Mouse (Mus musculus): ENCODE measurements around the gene Rnf217. TPM values are rescaled to one million over a fixed set of nuclear protein-coding genes. Genes with fewer than 3 reads are reported as not detected.

The Rnf217 gene
- polyA plus RNA-seq, 1 experiment: 4.6 TPM

DNA sequence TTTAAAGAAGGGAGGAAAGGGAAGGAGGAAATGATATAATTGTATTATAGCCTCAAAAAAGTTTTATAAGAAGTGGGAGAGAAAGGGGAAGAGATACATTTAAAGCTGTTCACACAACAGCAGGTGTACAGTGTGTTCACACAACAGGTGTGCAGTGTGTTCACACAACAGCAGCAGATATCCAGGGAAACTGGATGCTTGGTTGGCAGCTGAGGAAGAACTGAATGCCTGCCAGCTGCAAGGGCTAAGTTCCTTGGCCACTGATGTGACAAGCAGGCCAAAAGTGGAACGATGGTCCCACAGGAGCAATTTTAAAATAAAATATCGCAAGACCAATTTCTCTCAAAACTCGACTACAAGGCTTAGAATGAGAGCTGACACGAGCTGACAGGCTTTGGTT lies 35.7 kb downstream of the Rnf217 start:
- Histone ChIP-seq H3K4me1 (ENCODE audit: control insufficient read depth, insufficient read depth, low read length) (no peaks in the 10 kb centered on the region), H3K27ac (ENCODE audit: insufficient read depth, low read length) (no peak overlapping the region), H3K4me3 (ENCODE audit: insufficient read depth, low read length) (no peak overlapping the region)
- TF ChIP-seq CTCF (IDR thresholded peaks at IDR 0.05; ENCODE audit: extremely low read depth, insufficient read depth, low read length) (no peak), POLR2A (IDR thresholded peaks at IDR 0.05; ENCODE audit: extremely low read depth, insufficient read depth, low read length) (no peak)

DNA sequence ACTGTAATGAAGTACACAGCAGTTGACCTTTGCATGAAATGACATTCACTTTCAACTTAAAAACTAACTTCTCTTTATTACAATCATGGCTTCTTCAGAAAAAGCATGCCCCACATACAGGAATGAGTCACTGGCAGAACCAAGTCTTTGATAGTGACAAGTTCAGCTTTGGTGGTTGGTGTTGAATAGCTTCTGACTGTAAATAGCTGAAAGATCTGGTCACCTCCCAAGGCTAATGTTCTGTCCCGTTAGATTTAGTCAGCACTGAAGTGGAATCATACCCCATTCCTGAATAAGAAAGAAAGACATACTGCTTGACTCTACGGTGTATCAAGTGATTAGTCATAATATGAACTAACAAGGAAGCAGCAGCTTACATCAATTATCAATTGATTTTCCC lies 51.7 kb downstream of the Rnf217 start:
- TF ChIP-seq POLR2A (IDR thresholded peaks at IDR 0.05; ENCODE audit: extremely low read depth, insufficient read depth, low read length) (no peak), CTCF (IDR thresholded peaks at IDR 0.05; ENCODE audit: extremely low read depth, insufficient read depth, low read length) (no peak)
- peaks cover 2% of the 10 kb centered on the region; the same call in 1 of the 2 replicates for H3K4me1 ChIP-seq (ENCODE audit: control insufficient read depth, insufficient read depth, low read length)
- H3K27ac ChIP-seq (ENCODE audit: insufficient read depth, low read length): no peak overlapping the region
- H3K4me3 ChIP-seq (ENCODE audit: insufficient read depth, low read length): no peak overlapping the region

DNA sequence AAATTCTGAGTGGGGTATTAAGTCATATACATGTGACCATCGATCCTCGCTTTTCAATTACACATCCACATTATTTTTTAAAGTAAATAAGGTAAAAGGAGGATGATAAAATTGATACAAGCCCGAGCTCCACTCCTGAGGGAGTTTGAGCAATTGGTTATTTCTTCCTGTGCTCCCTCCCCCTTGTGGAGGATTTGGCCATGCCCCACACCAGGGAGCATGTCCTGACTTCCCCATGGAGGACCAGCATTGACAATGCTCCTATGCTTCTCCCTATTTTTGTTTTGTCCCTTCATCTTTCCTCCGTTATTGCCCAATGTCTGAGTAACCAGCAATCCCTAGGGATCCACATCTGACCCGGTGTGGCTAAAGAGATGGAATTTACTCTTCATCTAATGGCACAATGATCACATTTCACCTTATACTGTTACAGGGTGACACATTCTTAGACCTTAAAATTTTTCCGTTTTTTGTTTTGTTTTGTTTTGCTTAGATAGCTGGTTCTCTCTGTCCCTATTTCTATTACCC lies 53.5 kb downstream of the Rnf217 start:
- peaks cover 2% of the 10 kb centered on the region; the same call in 1 of the 2 replicates for H3K4me1 ChIP-seq (ENCODE audit: control insufficient read depth, insufficient read depth, low read length)
- TF ChIP-seq CTCF (IDR thresholded peaks at IDR 0.05; ENCODE audit: extremely low read depth, insufficient read depth, low read length) (no peak), POLR2A (IDR thresholded peaks at IDR 0.05; ENCODE audit: extremely low read depth, insufficient read depth, low read length) (no peak)
- H3K4me3 ChIP-seq (ENCODE audit: insufficient read depth, low read length): no peak overlapping the region
- H3K27ac ChIP-seq (ENCODE audit: insufficient read depth, low read length): no peak overlapping the region

DNA sequence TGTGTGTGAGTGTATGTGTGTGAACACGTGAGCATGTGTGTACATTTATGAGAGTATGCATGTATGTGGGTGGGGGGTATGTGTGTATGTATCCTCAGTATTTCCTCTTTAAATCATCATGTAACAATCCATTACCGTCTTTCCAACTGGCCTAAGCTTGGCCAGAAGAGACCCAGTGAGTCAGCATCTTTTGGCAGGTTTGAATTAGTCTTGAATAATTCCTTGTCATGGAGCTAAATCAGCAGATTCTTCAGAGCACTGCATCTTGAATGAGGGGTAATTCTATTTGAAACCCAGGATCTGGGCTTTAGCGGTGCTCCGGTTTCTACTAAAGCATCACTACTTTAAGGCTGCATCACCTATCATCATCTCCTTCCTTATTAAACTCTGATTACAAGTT lies 55.7 kb downstream of the Rnf217 start:
- Histone ChIP-seq H3K4me3 (ENCODE audit: insufficient read depth, low read length) (no peak overlapping the region), H3K27ac (ENCODE audit: insufficient read depth, low read length) (no peak overlapping the region), H3K4me1 (ENCODE audit: control insufficient read depth, insufficient read depth, low read length) (peaks cover 2% of the 10 kb centered on the region; the same call in 1 of the 2 replicates)
- TF ChIP-seq CTCF (IDR thresholded peaks at IDR 0.05; ENCODE audit: extremely low read depth, insufficient read depth, low read length): no peak

DNA sequence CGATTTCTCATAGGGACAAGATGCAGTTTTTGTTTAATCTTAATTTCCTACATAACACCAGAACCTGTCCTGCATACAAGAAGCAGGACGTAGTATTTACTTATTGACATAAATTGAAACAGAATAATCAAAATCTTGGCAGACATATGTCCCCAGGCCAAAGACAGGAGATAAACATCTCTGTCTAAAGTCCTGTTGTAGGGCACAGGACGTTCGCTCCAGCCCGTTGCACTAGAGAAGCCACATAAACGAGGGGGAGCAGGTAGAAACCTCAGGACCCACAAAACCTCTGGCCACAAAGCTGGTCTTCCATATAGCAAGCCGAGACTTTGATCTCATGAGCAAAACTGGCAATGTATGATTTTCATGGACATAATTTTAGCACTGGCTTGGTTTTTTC lies 57.1 kb downstream of the Rnf217 start:
- TF ChIP-seq CTCF (IDR thresholded peaks at IDR 0.05; ENCODE audit: extremely low read depth, insufficient read depth, low read length) (no peak), POLR2A (IDR thresholded peaks at IDR 0.05; ENCODE audit: extremely low read depth, insufficient read depth, low read length) (no peak)
- Histone ChIP-seq H3K4me3 (ENCODE audit: insufficient read depth, low read length) (no peak overlapping the region), H3K4me1 (ENCODE audit: control insufficient read depth, insufficient read depth, low read length) (peaks cover 2% of the 10 kb centered on the region; the same call in 1 of the 2 replicates), H3K27ac (ENCODE audit: insufficient read depth, low read length) (no peak overlapping the region)

DNA sequence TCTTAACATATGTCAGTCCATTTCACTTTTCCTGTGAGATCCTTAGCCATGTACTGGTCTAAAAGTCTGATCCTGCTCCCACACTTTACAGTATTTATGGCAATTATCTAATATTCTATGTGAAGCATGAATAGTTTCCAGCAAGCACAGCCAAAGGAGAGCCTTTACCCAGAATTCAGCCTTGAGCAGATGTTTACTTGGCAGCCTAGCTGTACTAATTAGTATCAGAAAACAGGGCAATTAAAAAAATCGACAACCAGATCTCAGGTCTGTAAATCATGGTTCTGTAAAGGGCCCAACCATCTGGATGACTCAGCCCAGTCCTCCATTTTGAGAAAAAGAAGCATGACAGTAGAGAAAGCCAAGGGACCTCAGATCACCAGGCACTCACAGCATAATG lies 57.6 kb downstream of the Rnf217 start:
- TF ChIP-seq POLR2A (IDR thresholded peaks at IDR 0.05; ENCODE audit: extremely low read depth, insufficient read depth, low read length): no peak
- no peak for TF ChIP-seq CTCF (IDR thresholded peaks at IDR 0.05; ENCODE audit: extremely low read depth, insufficient read depth, low read length)
- Histone ChIP-seq H3K4me3 (ENCODE audit: insufficient read depth, low read length) (no peak overlapping the region), H3K4me1 (ENCODE audit: control insufficient read depth, insufficient read depth, low read length) (peaks cover 2% of the 10 kb centered on the region; the same call in 1 of the 2 replicates), H3K27ac (ENCODE audit: insufficient read depth, low read length) (no peak overlapping the region)

DNA sequence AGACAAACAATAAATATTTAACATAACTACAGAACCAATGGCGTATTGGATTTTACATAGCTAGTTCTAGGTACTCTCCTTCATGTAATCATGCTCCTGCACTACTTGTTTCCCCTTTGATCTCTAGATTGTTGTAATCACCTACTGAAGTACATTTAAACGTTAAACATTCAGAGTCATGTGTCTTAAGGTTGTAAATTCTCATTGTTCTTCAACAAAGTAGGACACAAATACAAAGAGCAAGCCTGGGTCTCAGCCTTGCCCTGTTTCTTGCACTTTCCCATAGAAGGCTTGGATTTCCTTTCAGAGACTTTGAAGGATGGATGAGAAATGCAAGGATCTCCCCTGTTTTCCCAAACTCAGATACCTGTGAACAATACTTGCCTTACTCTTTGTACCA lies 61.8 kb downstream of the Rnf217 start:
- TF ChIP-seq POLR2A (IDR thresholded peaks at IDR 0.05; ENCODE audit: extremely low read depth, insufficient read depth, low read length) (no peak), CTCF (IDR thresholded peaks at IDR 0.05; ENCODE audit: extremely low read depth, insufficient read depth, low read length) (no peak)
- H3K4me3 ChIP-seq (ENCODE audit: insufficient read depth, low read length): no peak overlapping the region
- no peak overlapping the region for H3K27ac ChIP-seq (ENCODE audit: insufficient read depth, low read length)
- no peaks in the 10 kb centered on the region; the same call in 1 of the 2 replicates for H3K4me1 ChIP-seq (ENCODE audit: control insufficient read depth, insufficient read depth, low read length)

DNA sequence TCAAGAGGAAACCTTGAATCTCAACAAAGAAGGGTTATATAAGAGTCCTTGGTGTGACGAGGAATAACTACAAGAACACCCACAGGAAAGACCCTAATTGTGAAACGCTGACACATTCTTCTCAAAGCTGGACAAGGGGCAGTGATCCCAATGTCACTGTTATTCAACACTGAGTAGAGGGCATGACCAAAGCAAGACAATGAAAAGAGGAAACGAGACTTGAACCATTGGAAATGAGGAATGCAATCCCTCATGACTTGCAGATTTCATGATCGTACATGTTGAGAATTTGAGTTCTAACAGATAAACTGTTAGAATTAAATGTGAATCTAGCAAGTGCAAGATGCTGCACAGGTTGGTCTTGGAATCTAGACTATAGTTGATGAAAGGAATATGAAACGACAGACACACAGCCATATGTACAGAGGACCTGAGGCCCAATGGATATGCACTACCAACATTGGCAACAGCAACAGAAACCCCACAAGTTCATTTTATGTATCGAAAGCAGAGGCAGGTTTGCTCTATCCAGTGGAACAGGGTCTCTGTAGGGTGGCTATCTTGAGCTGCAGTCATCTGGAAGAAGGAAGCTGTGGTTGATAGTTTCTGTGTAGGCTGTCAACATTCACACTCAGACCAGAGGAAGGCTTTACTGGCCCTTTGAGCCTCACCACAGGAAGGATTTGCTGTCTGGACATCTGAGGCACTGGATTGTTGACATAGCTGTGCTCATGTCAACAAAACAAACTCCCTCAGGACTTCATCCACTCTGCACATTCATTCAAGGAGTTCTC lies 64.6 kb downstream of the Rnf217 start:
- TF ChIP-seq POLR2A (IDR thresholded peaks at IDR 0.05; ENCODE audit: extremely low read depth, insufficient read depth, low read length) (no peak), CTCF (IDR thresholded peaks at IDR 0.05; ENCODE audit: extremely low read depth, insufficient read depth, low read length) (no peak)
- Histone ChIP-seq H3K27ac (ENCODE audit: insufficient read depth, low read length) (no peak overlapping the region), H3K4me1 (ENCODE audit: control insufficient read depth, insufficient read depth, low read length) (no peaks in the 10 kb centered on the region; the same call in 1 of the 2 replicates), H3K4me3 (ENCODE audit: insufficient read depth, low read length) (no peak overlapping the region)

DNA sequence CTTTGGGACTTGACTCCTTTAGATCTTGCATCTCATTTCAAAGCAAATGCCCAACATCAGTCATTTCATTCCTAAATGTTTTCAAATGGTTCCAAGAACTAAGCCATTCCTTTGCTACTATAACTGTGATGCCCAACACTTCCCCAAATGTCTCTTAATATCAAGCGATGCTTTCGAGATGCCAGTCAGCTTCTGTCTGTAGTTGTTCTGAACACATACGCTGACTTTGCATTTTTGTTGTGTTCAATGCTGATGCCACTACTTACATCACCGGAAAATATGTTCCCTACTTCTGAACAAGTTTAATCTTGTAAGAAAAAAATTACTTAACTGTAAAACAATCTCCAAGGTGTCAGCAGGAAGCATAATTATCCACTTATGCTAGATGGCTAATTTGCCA lies 68.5 kb downstream of the Rnf217 start:
- H3K4me3 ChIP-seq (ENCODE audit: insufficient read depth, low read length): no peak overlapping the region
- TF ChIP-seq CTCF (IDR thresholded peaks at IDR 0.05; ENCODE audit: extremely low read depth, insufficient read depth, low read length): no peak
- TF ChIP-seq POLR2A (IDR thresholded peaks at IDR 0.05; ENCODE audit: extremely low read depth, insufficient read depth, low read length): no peak
- no peak overlapping the region for H3K27ac ChIP-seq (ENCODE audit: insufficient read depth, low read length)
- peaks cover 3% of the 10 kb centered on the region for H3K4me1 ChIP-seq (ENCODE audit: control insufficient read depth, insufficient read depth, low read length)

DNA sequence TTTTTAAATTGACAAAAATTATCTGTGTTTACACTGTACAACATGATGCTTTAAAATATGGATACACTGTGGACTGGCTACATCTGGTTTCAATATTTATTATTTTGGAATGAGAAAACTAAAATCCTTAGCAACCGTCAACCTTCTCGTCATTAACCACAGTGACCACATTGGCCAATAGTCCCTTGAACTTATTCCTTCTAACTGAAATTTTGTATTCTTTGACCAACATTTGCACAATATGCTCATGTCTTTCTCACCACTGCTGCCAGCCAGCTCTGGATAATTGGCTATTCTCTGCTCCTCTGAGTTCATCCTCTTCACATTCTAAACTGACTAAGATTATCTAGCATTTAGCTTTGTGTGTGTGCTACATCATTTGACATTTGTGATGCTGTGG lies 69.6 kb downstream of the Rnf217 start:
- Histone ChIP-seq H3K4me3 (ENCODE audit: insufficient read depth, low read length) (no peak overlapping the region), H3K27ac (ENCODE audit: insufficient read depth, low read length) (no peak overlapping the region), H3K4me1 (ENCODE audit: control insufficient read depth, insufficient read depth, low read length) (peaks cover 3% of the 10 kb centered on the region)
- no peak for TF ChIP-seq CTCF (IDR thresholded peaks at IDR 0.05; ENCODE audit: extremely low read depth, insufficient read depth, low read length)
- no peak for TF ChIP-seq POLR2A (IDR thresholded peaks at IDR 0.05; ENCODE audit: extremely low read depth, insufficient read depth, low read length)
